ENCODE assay signal across 8 mouse cellular contexts in genomic region chr7:99648623-99649022, GRCm38 (mm10). TPM values are rescaled to one million over a fixed set of nuclear protein-coding genes. Genes with fewer than 3 reads are reported as not detected.
DNase-seq lines count a peak whose midpoint lies in the region; ATAC-seq and TF ChIP-seq lines count a peak whose summit lies in the region.

No protein-coding gene starts in this region.

- ATAC-seq in intestine, postnatal 0 days = no peak
- ATAC-seq in intestine, embryonic 15.5 days = no peak
- no peak for ATAC-seq in megakaryocyte-erythroid progenitor cell, adult 5-6 weeks (replicated peaks; ENCODE audit: low FRiP score, low TSS enrichment, poor library complexity, severe bottlenecking)

- H3K4me2 ChIP-seq in intestine, postnatal 0 days (replicated peaks; ENCODE audit: low read depth) = no peak overlapping the region
- no peak overlapping the region for H3K4me2 ChIP-seq in intestine, embryonic 15.5 days (replicated peaks)

- peak; percentile 35 for TF ChIP-seq CTCF in intestine, postnatal 0 days (IDR thresholded peaks at IDR 0.05; ENCODE audit: low read depth)
- no peak for TF ChIP-seq CTCF in left cerebral cortex, adult 2 months (IDR thresholded peaks at IDR 0.05)

- no peak overlapping the region for H3K27ac ChIP-seq in intestine, postnatal 0 days (ENCODE audit: low read depth, low read length)
- no peak overlapping the region for H3K27ac ChIP-seq in intestine, embryonic 15.5 days
- no peak overlapping the region for H3K27ac ChIP-seq in left cerebral cortex, adult 2 months

- intact Hi-C loops in left cerebral cortex, adult 2 months (cut with DNase I) = no loop called here

- H3K36me3 ChIP-seq in intestine, postnatal 0 days (ENCODE audit: control insufficient read depth, insufficient read depth) = no peaks in the 10 kb centered on the region
- no peaks in the 10 kb centered on the region for H3K36me3 ChIP-seq in intestine, embryonic 15.5 days

- WGBS in intestine, postnatal 0 days = under 1% methylated on average over 6 of the region's 6 CpGs
- WGBS in intestine, embryonic 15.5 days = 2% methylated on average over 6 of the region's 6 CpGs

- H3K4me1 ChIP-seq in intestine, postnatal 0 days (replicated peaks; ENCODE audit: control insufficient read depth, insufficient read depth, low read length) = no peaks in the 10 kb centered on the region
- no peaks in the 10 kb centered on the region for H3K4me1 ChIP-seq in intestine, embryonic 15.5 days (replicated peaks)

- 0 out of 2 replicates have a peak, but pooled peaks cover 5% of the 10 kb centered on the region for H3K27me3 ChIP-seq in intestine, postnatal 0 days (replicated peaks; ENCODE audit: control insufficient read depth, insufficient read depth, low read length)
- no peaks in the 10 kb centered on the region for H3K27me3 ChIP-seq in intestine, embryonic 15.5 days (replicated peaks)

- DNase-seq in R1 (ENCODE audit: low read depth, low spot score) = peak; percentile 48
- peak; percentile 83 for DNase-seq in embryo, embryonic 10.5 days (ENCODE audit: low spot score)
- peak; percentile 72 for DNase-seq in kidney, postnatal 14 days
- peak; percentile 52 for DNase-seq in ovary, postnatal 14 days (ENCODE audit: low spot score)
- DNase-seq in left cerebral cortex, adult 2 months (ENCODE audit: extremely low spot score in 1 of 2, low spot score in 2 of 2) = no peak

- H3K9ac ChIP-seq in intestine, postnatal 0 days (ENCODE audit: low read depth, low read length) = no peak overlapping the region
- no peak overlapping the region for H3K9ac ChIP-seq in intestine, embryonic 15.5 days

- H3K9me3 ChIP-seq in intestine, postnatal 0 days (ENCODE audit: control insufficient read depth) = no peaks in the 10 kb centered on the region
- H3K9me3 ChIP-seq in intestine, embryonic 15.5 days = no peaks in the 10 kb centered on the region

- no peak overlapping the region for H3K4me3 ChIP-seq in intestine, postnatal 0 days (ENCODE audit: low read depth, low read length)
- H3K4me3 ChIP-seq in intestine, embryonic 15.5 days (replicated peaks) = no peak overlapping the region
- H3K4me3 ChIP-seq in left cerebral cortex, adult 2 months = no peak overlapping the region

RNA-seq across cellular contexts. Expression of gene Tpbgl, which starts 21.7 kb away (rescaled TPM):
- 1.4 and 1.9 TPM in 2 replicates for polyA plus RNA-seq in intestine, postnatal 0 days (2015; fragmentation: Nextera tagmentation; extraction: Ambion mirVana)
- polyA plus RNA-seq in intestine, embryonic 15.5 days (2015; fragmentation: Nextera tagmentation; extraction: Ambion mirVana) = 1.3 and 1.4 TPM in 2 replicates
- 0.35 TPM in 1 of 2 replicates, not detected in the other for total RNA-seq in megakaryocyte-erythroid progenitor cell, adult 5-6 weeks (2014; fragmentation: Nextera tagmentation)
- total RNA-seq in megakaryocyte-erythroid progenitor cell, adult 5-6 weeks (2017) = 0.05 TPM in 1 of 2 replicates, not detected in the other
- 1 to 10 TPM; 3.4 to 4.5 TPM for total RNA-seq in left cerebral cortex, adult 2 months (2021)

Comparison
In these comparisons a context has a peak if more than half of its experiments do, and no peak if none do; other contexts are left out.
1. DNase-seq: peak in R1 (single experiment), embryo, embryonic 10.5 days (single experiment), kidney, postnatal 14 days (single experiment) and ovary, postnatal 14 days (single experiment); none in left cerebral cortex, adult 2 months (0 of 2).